Mouse (Mus musculus) liver, adult 2 months (tissue): ENCODE measurements around the gene Crhbp.

ENCODE experiments used
- CTCF ChIP-seq: fragments of 200-500 bp; IDR thresholded peaks from 2 replicates; pipeline ENCODE4 v1.5.1; 2011; ENCODE audit warnings: low read depth, low read length, control low read depth
- POLR2A ChIP-seq: fragments of 200-500 bp; IDR thresholded peaks from 2 replicates; pipeline ENCODE4 v1.6.1; 2011; ENCODE audit warnings: low read length, control low read depth; ENCODE audit not compliant: insufficient read depth; ENCODE audit errors: extremely low read depth

DNA sequence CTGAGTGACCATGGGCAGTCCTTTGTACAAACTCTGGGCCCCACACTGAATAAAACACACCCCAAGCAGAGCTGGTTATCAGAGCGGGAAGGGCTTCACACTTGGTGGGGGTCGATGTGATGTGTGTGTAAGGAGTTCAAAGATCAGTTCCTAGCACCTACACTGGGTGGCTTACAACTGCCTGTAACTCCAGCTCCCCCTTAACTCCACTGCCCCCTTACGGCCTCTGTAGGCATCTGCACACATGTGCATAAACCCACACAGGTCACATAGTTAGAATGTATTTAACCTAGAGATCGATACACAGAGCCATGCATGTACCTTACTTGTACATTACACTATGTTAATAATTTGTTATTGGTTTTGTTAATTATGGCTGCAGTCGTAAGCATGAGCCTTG lies 56.5 kb downstream of the Crhbp start:
- TF ChIP-seq CTCF, result no peak
- no peak for TF ChIP-seq POLR2A
